Mouse (Mus musculus): ENCODE measurements around the gene Ocrl.

DNA sequence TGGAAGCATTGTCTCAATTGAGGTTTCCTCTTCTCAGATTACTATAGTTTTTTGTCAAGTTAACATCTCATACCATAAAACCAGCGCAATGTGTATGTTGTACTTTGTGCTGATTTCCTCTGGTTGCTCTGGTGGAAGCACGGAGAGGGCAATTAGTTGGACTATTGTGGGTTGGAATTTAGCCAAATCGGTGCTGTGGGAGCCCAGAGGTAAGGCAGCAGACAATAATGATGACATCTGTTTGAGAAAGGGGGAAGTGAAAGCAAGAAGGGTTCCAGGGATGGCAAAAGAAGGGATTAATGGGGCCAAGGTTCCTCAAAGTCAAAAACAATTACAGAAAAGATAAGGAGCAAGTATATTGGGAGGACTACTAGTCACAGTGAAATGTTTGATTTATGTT lies 15.8 kb downstream of the Ocrl start:
- no peak for TF ChIP-seq CTCF (IDR thresholded peaks at IDR 0.05; ENCODE audit: low read depth, low read length)
- no peak for TF ChIP-seq POLR2A (IDR thresholded peaks at IDR 0.05; ENCODE audit: borderline replicate concordance, low read depth, low read length)

Measured in bone marrow macrophage, adult 2 months (primary cell).